Mouse (Mus musculus) fat pad, adult 2 months (tissue): ENCODE measurements around the gene Hist1h2af.
"Not testable (repeated sequence)": the region's sequence is repeated elsewhere in the genome, so short reads cannot be mapped to it uniquely, and the experiment has no call there.

Experiments
- DNase-seq: peaks from one replicate; pipeline ENCODE4 v3.0.0-alpha.2; 2011; ENCODE audit warnings: low read depth, low spot score; ENCODE audit errors: extremely low read depth

Hist1h2af gene

GRCm38 (mm10) chr13:23554393-23554792 lies 20.7 kb downstream of the Hist1h2af start:
- no peak for DNase-seq

GRCm38 (mm10) chr13:23554925-23555838 lies 21.5 kb downstream of the Hist1h2af start:
- no peak for DNase-seq

- peak; percentile 72 for DNase-seq
Measured at GRCm38 (mm10) chr13:23555839-23556416, 22.2 kb downstream of the Hist1h2af start.

- DNase-seq: no peak
Measured at GRCm38 (mm10) chr13:23556906-23557305, 23.2 kb downstream of the Hist1h2af start.

- DNase-seq: not testable (repeated sequence)
Measured at GRCm38 (mm10) chr13:23560699-23561098, 27.0 kb downstream of the Hist1h2af start.

GRCm38 (mm10) chr13:23561531-23561882 lies 27.8 kb downstream of the Hist1h2af start:
- not testable (repeated sequence) for DNase-seq

GRCm38 (mm10) chr13:23561883-23562659 lies 28.4 kb downstream of the Hist1h2af start, which contains the start of gene Hist1h3e:
Gene Hist1h3e (minus strand): TSS chr13:23562369.
- DNase-seq: peak; percentile 92

- no peak for DNase-seq
Measured at GRCm38 (mm10) chr13:23562699-23563462, 29.2 kb downstream of the Hist1h2af start.

GRCm38 (mm10) chr13:23564482-23564881 lies 30.8 kb downstream of the Hist1h2af start:
- DNase-seq: no peak

GRCm38 (mm10) chr13:23570261-23571021 lies 36.7 kb downstream of the Hist1h2af start:
- DNase-seq: not testable (repeated sequence)

GRCm38 (mm10) chr13:23571022-23571503 lies 37.4 kb downstream of the Hist1h2af start, which contains the start of the genes Hist1h2ae and Hist1h2bg:
Gene Hist1h2ae (minus strand): TSS chr13:23571220.
Gene Hist1h2bg (plus strand): TSS chr13:23571396.
- peak; percentile 97 for DNase-seq

- DNase-seq: not testable (repeated sequence)
Measured at GRCm38 (mm10) chr13:23571504-23572217, 38.0 kb downstream of the Hist1h2af start.

GRCm38 (mm10) chr13:23572218-23573033 lies 38.7 kb downstream of the Hist1h2af start:
- DNase-seq: no peak

GRCm38 (mm10) chr13:23573034-23573897 lies 39.6 kb downstream of the Hist1h2af start:
- not testable (repeated sequence) for DNase-seq

- DNase-seq: peak; percentile 94
Measured at GRCm38 (mm10) chr13:23573898-23574524, 40.3 kb downstream of the Hist1h2af start, which contains the start of the genes Hist1h2bf and Hist1h2ad. Gene Hist1h2bf (minus strand): TSS chr13:23574196. Gene Hist1h2ad (plus strand): TSS chr13:23574381.

GRCm38 (mm10) chr13:23574546-23575170 lies 41.0 kb downstream of the Hist1h2af start:
- DNase-seq: not testable (repeated sequence)
